Comparison of ENCODE assay signal across 8 mouse cellular contexts in the genomic region with DNA sequence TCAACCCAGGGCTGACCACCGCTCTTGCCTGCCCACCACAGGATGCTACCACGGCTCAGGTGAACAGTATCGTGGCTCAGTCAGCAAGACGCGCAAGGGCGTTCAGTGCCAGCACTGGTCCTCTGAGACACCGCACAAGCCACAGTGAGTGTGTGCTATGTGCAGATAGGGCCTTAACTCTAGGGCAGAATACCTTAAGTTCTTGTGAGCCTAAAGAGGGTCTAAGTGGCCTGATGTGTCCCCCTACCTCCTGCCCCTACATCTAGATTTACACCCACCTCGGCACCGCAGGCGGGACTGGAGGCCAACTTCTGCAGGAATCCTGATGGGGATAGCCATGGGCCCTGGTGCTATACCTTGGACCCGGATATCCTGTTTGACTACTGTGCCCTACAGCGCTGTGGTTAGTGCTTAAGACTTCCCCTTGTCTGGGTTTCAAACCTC. TPM values are rescaled to one million over a fixed set of nuclear protein-coding genes. Genes with fewer than 3 reads are reported as not detected.
DNase-seq lines count a peak whose midpoint lies in the region; ATAC-seq and TF ChIP-seq lines count a peak whose summit lies in the region.

A gene (minus strand): TSS at position 359 of the 444 bp plus-strand sequence.

- H3K4me3 ChIP-seq in lung, postnatal 0 days (ENCODE audit: low read depth, low read length): no peak within 1 kb of the TSS
- H3K4me3 ChIP-seq in heart, embryonic 10.5 days: peak within 1 kb of the TSS; percentile 35
- H3K4me3 ChIP-seq in midbrain, embryonic 13.5 days (replicated peaks): 0 out of 2 replicates have a peak within 1 kb of the TSS, but pooled peaks have one; percentile 3

- WGBS in lung, postnatal 0 days: 32% methylated on average over 12 of the region's 12 CpGs
- WGBS in heart, embryonic 10.5 days: 30% methylated on average over 12 of the region's 12 CpGs
- 32% methylated on average over 12 of the region's 12 CpGs for WGBS in midbrain, embryonic 13.5 days

- peak within 1 kb of the TSS; percentile 19; the same call in 1 of the 2 replicates for H3K9ac ChIP-seq in lung, postnatal 0 days (replicated peaks; ENCODE audit: low read depth)
- H3K9ac ChIP-seq in midbrain, embryonic 13.5 days (replicated peaks): peak within 1 kb of the TSS; percentile 14; the same call in 1 of the 2 replicates

- H3K9me3 ChIP-seq in lung, postnatal 0 days (ENCODE audit: low read length): no peaks in the 10 kb centered on the region
- no peaks in the 10 kb centered on the region for H3K9me3 ChIP-seq in heart, embryonic 10.5 days
- H3K9me3 ChIP-seq in midbrain, embryonic 13.5 days: no peaks in the 10 kb centered on the region

- H3K4me1 ChIP-seq in lung, postnatal 0 days (ENCODE audit: insufficient read depth, low read depth, low read length): peaks cover 14% of the 10 kb centered on the region
- peaks cover 50% of the 10 kb centered on the region for H3K4me1 ChIP-seq in heart, embryonic 10.5 days
- peaks cover 21% of the 10 kb centered on the region for H3K4me1 ChIP-seq in midbrain, embryonic 13.5 days (replicated peaks)

- no peak for TF ChIP-seq CTCF in lung, postnatal 0 days (IDR thresholded peaks at IDR 0.05)

- peaks cover 5% of the 10 kb centered on the region; the same call in 1 of the 2 replicates for H3K27me3 ChIP-seq in lung, postnatal 0 days (replicated peaks; ENCODE audit: insufficient read depth, low read length)
- peaks cover 50% of the 10 kb centered on the region for H3K27me3 ChIP-seq in heart, embryonic 10.5 days (ENCODE audit: insufficient read depth, poor library complexity, severe bottlenecking)
- peaks cover 43% of the 10 kb centered on the region for H3K27me3 ChIP-seq in midbrain, embryonic 13.5 days

- no peak for DNase-seq in lung, postnatal 0 days (ENCODE audit: low spot score)
- DNase-seq in lung, adult 18-20 months: no peak
- DNase-seq in heart, embryonic 10.5 days (ENCODE audit: low spot score): no peak
- DNase-seq in layer of hippocampus, postnatal 25 days (ENCODE audit: extremely low spot score in 1 of 2, low spot score in 1 of 2): no peak
- DNase-seq in frontal cortex, postnatal 25 days (ENCODE audit: low spot score in 2 of 2): no peak

- peaks cover 28% of the 10 kb centered on the region; the same call in 1 of the 2 replicates for H3K36me3 ChIP-seq in lung, postnatal 0 days (ENCODE audit: insufficient read depth, low read length)
- H3K36me3 ChIP-seq in heart, embryonic 10.5 days: peaks cover 43% of the 10 kb centered on the region
- peaks cover 45% of the 10 kb centered on the region for H3K36me3 ChIP-seq in midbrain, embryonic 13.5 days

- no peak for ATAC-seq in lung, postnatal 0 days
- ATAC-seq in common myeloid progenitor, adult 5-6 weeks (replicated peaks; ENCODE audit: low read depth, poor library complexity, severe bottlenecking): peak; percentile 45
- no peak for ATAC-seq in midbrain, embryonic 13.5 days
- ATAC-seq in cerebellum, adult (ENCODE audit: insufficient number of reproducible peaks, low FRiP score, low TSS enrichment): no peak

- TF ChIP-seq EP300 in lung, postnatal 0 days (IDR thresholded peaks at IDR 0.05): no peak

- peak within 1 kb of the TSS; percentile 36 for H3K4me2 ChIP-seq in lung, postnatal 0 days (replicated peaks; ENCODE audit: low read depth, low read length)
- H3K4me2 ChIP-seq in midbrain, embryonic 13.5 days (replicated peaks): 0 out of 2 replicates have a peak within 1 kb of the TSS, but pooled peaks have one; percentile 10

- no peak within 1 kb of the TSS for H3K27ac ChIP-seq in lung, postnatal 0 days (ENCODE audit: low read length)
- peak within 1 kb of the TSS; percentile 90 for H3K27ac ChIP-seq in heart, embryonic 10.5 days
- H3K27ac ChIP-seq in midbrain, embryonic 13.5 days: no peak within 1 kb of the TSS

RNA-seq across cellular contexts. Expression of the gene that starts here (rescaled TPM):
- 19.7 and 20.4 TPM in 2 replicates for polyA plus RNA-seq in lung, postnatal 0 days (2015; fragmentation: Nextera tagmentation; extraction: Ambion mirVana)
- 25.7 and 26.2 TPM in 2 replicates for total RNA-seq in common myeloid progenitor, adult 5-6 weeks (2017)
- 31.8 and 33.1 TPM in 2 replicates for polyA plus RNA-seq in heart, embryonic 10.5 days (2016; fragmentation: Nextera tagmentation; extraction: Ambion mirVana)
- 10 to 100 TPM; 95.1 to 97.3 TPM for total RNA-seq in layer of hippocampus, postnatal 25 days (2021)
- polyA plus RNA-seq in midbrain, embryonic 13.5 days (2015; fragmentation: Nextera tagmentation; extraction: Ambion mirVana): 46.2 and 55.6 TPM in 2 replicates
